In the genomic region with DNA sequence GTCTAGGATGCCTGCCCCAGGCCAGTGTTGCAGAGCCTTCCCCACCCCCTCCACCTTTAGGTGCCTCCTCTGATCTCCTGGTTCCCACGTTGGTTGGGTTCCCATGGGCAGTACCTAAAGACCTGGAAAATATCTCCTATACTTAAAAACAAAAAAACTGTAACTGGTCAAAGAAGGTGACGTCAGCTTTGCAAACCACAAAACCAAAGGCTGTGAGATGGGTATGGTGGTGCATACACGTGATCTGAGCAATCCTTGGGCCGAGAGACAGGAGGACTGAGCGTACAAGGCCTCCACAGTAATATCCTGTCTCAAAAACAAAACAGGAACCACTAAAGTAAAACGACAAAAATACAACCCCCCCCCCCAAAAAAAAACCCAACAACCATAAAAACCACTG, we compare ENCODE assay signal across 16 mouse cellular contexts. TPM values are rescaled to one million over a fixed set of nuclear protein-coding genes. Genes with fewer than 3 reads are reported as not detected.
A peak's percentile ranks its signal among the peaks of the same experiment; 100 is the strongest.
DNase-seq lines count a peak whose midpoint lies in the region; ATAC-seq and TF ChIP-seq lines count a peak whose summit lies in the region.
"Had no signal": no experiment of that assay in that cellular context is flagged by ENCODE, and none has a peak within 500 bp of the region (broad histone marks: within the 10 kb centered on the region; RNA-seq: fewer than 3 reads in every experiment).

No protein-coding gene starts in this region.

- 78% methylated on average over 6 of the region's 6 CpGs for WGBS in intestine, embryonic 15.5 days
- 78% methylated on average over 6 of the region's 6 CpGs for WGBS in intestine, embryonic 16.5 days
- 65% methylated on average over 6 of the region's 6 CpGs for WGBS in intestine, postnatal 0 days
- WGBS in neural tube, embryonic 15.5 days = 84% methylated on average over 6 of the region's 6 CpGs

- in situ Hi-C loops in CH12.LX (cut with MboI; ENCODE audit: low pct_ligation_motif_present, low pct_unique_long_range_greater_than_20kb, low sequenced_read_pairs) = no loop called here

- H3K9me3 ChIP-seq in intestine, embryonic 15.5 days = no peaks in the 10 kb centered on the region
- no peaks in the 10 kb centered on the region for H3K9me3 ChIP-seq in intestine, embryonic 16.5 days (ENCODE audit: control insufficient read depth, low read length)
- peaks cover 20% of the 10 kb centered on the region for H3K9me3 ChIP-seq in CH12.LX (replicated peaks; ENCODE audit: low read length)
- H3K9me3 ChIP-seq in intestine, postnatal 0 days (ENCODE audit: control insufficient read depth) = no peaks in the 10 kb centered on the region
- no peaks in the 10 kb centered on the region for H3K9me3 ChIP-seq in neural tube, embryonic 15.5 days (replicated peaks)
- H3K9me3 ChIP-seq: hindbrain, embryonic 13.5 days had no signal

- no peak overlapping the region for H3K27ac ChIP-seq in intestine, embryonic 15.5 days
- no peak overlapping the region for H3K27ac ChIP-seq in intestine, embryonic 16.5 days (ENCODE audit: low read length)
- H3K27ac ChIP-seq in CH12.LX (ENCODE audit: insufficient read depth, low read depth) = no peak overlapping the region
- H3K27ac ChIP-seq in intestine, postnatal 0 days (ENCODE audit: low read depth, low read length) = no peak overlapping the region
- H3K27ac ChIP-seq in neural tube, embryonic 15.5 days (replicated peaks) = no peak overlapping the region
- H3K27ac ChIP-seq: hindbrain, embryonic 13.5 days; layer of hippocampus, adult 2 months had no signal

- H3K4me2 ChIP-seq in intestine, embryonic 15.5 days (replicated peaks) = peak overlapping the region; percentile 92; the same call in 1 of the 2 replicates
- H3K4me2 ChIP-seq in intestine, embryonic 16.5 days (ENCODE audit: low read depth, low read length) = no peak overlapping the region
- H3K4me2 ChIP-seq in CH12.LX (ENCODE audit: insufficient read depth, low read depth, poor library complexity, severe bottlenecking) = peak overlapping the region; percentile 1; the same call in 1 of the 2 replicates
- peak overlapping the region; percentile 94 for H3K4me2 ChIP-seq in intestine, postnatal 0 days (replicated peaks; ENCODE audit: low read depth)
- no peak overlapping the region for H3K4me2 ChIP-seq in neural tube, embryonic 15.5 days

- H3K79me2 ChIP-seq in CH12.LX (replicated peaks; ENCODE audit: control insufficient read depth, extremely low read depth, insufficient read depth, poor library complexity, severe bottlenecking) = no peaks in the 10 kb centered on the region

- no peak for ATAC-seq in intestine, embryonic 15.5 days
- no peak for ATAC-seq in intestine, embryonic 16.5 days
- no peak for ATAC-seq in intestine, postnatal 0 days
- no peak for ATAC-seq in cerebellum, adult (ENCODE audit: insufficient number of reproducible peaks, low FRiP score, low TSS enrichment)
- ATAC-seq in neural tube, embryonic 15.5 days (ENCODE audit: low FRiP score) = no peak

- no peak for TF ChIP-seq CTCF in CH12.LX (conservative IDR thresholded peaks at IDR 0.05 in 1 of 2, IDR thresholded peaks at IDR 0.05 in 1 of 2; ENCODE audit: low read depth in 2 of 2, low read length in 2 of 2)
- no peak for TF ChIP-seq CTCF in intestine, postnatal 0 days (IDR thresholded peaks at IDR 0.05; ENCODE audit: low read depth)

- H3K36me3 ChIP-seq in intestine, embryonic 15.5 days = no peaks in the 10 kb centered on the region
- H3K36me3 ChIP-seq in intestine, embryonic 16.5 days (ENCODE audit: control insufficient read depth, insufficient read depth, low read length) = no peaks in the 10 kb centered on the region
- peaks cover 0 to 29% of the 10 kb centered on the region in 2 experiments for H3K36me3 ChIP-seq in CH12.LX (replicated peaks in 1 of 2; ENCODE audit: control insufficient read depth in 1 of 2, insufficient read depth in 1 of 2, low read length in 1 of 2)
- no peaks in the 10 kb centered on the region for H3K36me3 ChIP-seq in intestine, postnatal 0 days (ENCODE audit: control insufficient read depth, insufficient read depth)
- no peaks in the 10 kb centered on the region for H3K36me3 ChIP-seq in neural tube, embryonic 15.5 days
- H3K36me3 ChIP-seq: hindbrain, embryonic 13.5 days had no signal

- TF ChIP-seq RAD21 in CH12.LX (IDR thresholded peaks at IDR 0.05; ENCODE audit: low read depth, low read length) = no peak

- no peak overlapping the region for H3K9ac ChIP-seq in intestine, embryonic 15.5 days
- H3K9ac ChIP-seq in intestine, embryonic 16.5 days (ENCODE audit: low read depth, low read length) = no peak overlapping the region
- H3K9ac ChIP-seq in CH12.LX (ENCODE audit: insufficient read depth, low read depth) = no peak overlapping the region
- no peak overlapping the region for H3K9ac ChIP-seq in intestine, postnatal 0 days (ENCODE audit: low read depth, low read length)
- no peak overlapping the region for H3K9ac ChIP-seq in neural tube, embryonic 15.5 days (replicated peaks)
- H3K9ac ChIP-seq: hindbrain, embryonic 13.5 days had no signal

- peaks cover 26% of the 10 kb centered on the region for H3K4me1 ChIP-seq in intestine, embryonic 15.5 days (replicated peaks)
- peaks cover 35% of the 10 kb centered on the region for H3K4me1 ChIP-seq in intestine, embryonic 16.5 days (ENCODE audit: control insufficient read depth, insufficient read depth, low read length)
- H3K4me1 ChIP-seq in CH12.LX (ENCODE audit: control insufficient read depth in 1 of 2, insufficient read depth in 2 of 2) = peaks cover 10 to 38% of the 10 kb centered on the region in 2 experiments
- 0 out of 2 replicates have a peak, but pooled peaks cover 5% of the 10 kb centered on the region for H3K4me1 ChIP-seq in intestine, postnatal 0 days (replicated peaks; ENCODE audit: control insufficient read depth, insufficient read depth, low read length)
- H3K4me1 ChIP-seq in neural tube, embryonic 15.5 days = peaks cover 30% of the 10 kb centered on the region

- H3K27me3 ChIP-seq in intestine, embryonic 15.5 days (replicated peaks) = no peaks in the 10 kb centered on the region
- no peaks in the 10 kb centered on the region for H3K27me3 ChIP-seq in intestine, embryonic 16.5 days (replicated peaks; ENCODE audit: control insufficient read depth, insufficient read depth, low read length)
- H3K27me3 ChIP-seq in CH12.LX (replicated peaks) = no peaks in the 10 kb centered on the region
- H3K27me3 ChIP-seq in intestine, postnatal 0 days (replicated peaks; ENCODE audit: control insufficient read depth, insufficient read depth, low read length) = no peaks in the 10 kb centered on the region
- H3K27me3 ChIP-seq in neural tube, embryonic 15.5 days (replicated peaks) = peaks cover 31% of the 10 kb centered on the region

- dilution Hi-C loops in CH12.LX (cut with MboI; ENCODE audit: extremely low pct_ligation_motif_present, extremely low pct_unique_long_range_greater_than_20kb, low sequenced_read_pairs) = no loop called here

- DNase-seq in 3134 (ENCODE audit: extremely low read depth, insufficient read length, low spot score) (peak; percentile 51), CH12.LX (ENCODE audit: extremely low read depth) (peak; percentile 33)
- DNase-seq in layer of hippocampus, postnatal 10 days (ENCODE audit: low spot score in 2 of 2) = no peak
- DNase-seq: adrenal gland, postnatal 10 days; cerebellum, adult 11-12 months; lung, adult 2 months had no signal

- TF ChIP-seq POLR2A in CH12.LX (IDR thresholded peaks at IDR 0.05; ENCODE audit: low read depth, low read length) = no peak

- H3K4me3 ChIP-seq in intestine, embryonic 15.5 days (replicated peaks) = no peak overlapping the region
- H3K4me3 ChIP-seq in intestine, embryonic 16.5 days (ENCODE audit: low read length) = no peak overlapping the region
- peak overlapping the region in 1 of 3 experiments; percentile 73 for H3K4me3 ChIP-seq in CH12.LX (replicated peaks in 1 of 3; ENCODE audit: low read depth in 2 of 3, low read length in 2 of 3, poor library complexity in 1 of 3)
- H3K4me3 ChIP-seq in intestine, postnatal 0 days (ENCODE audit: low read depth, low read length) = no peak overlapping the region
- no peak overlapping the region for H3K4me3 ChIP-seq in neural tube, embryonic 15.5 days (replicated peaks)
- H3K4me3 ChIP-seq: erythroblast, embryonic 14.5 days; layer of hippocampus, adult 2 months had no signal

- TF ChIP-seq EP300 in CH12.LX (IDR thresholded peaks at IDR 0.05; ENCODE audit: low read length) = no peak

TF ChIP-seq in CH12.LX, 34 proteins besides CTCF, POLR2A, EP300 and RAD21 (continues in another document):
- TF ChIP-seq MEF2A (IDR thresholded peaks at IDR 0.05; ENCODE audit: borderline replicate concordance, low read depth, low read length) = peak; percentile 19; the same call in 1 of the 2 replicates
- no peak for TF ChIP-seq MXI1 (IDR thresholded peaks at IDR 0.05; ENCODE audit: low read depth, low read length)

RNA-seq across cellular contexts. Expression of gene Rhod, which starts 1.3 kb away (rescaled TPM):
- 20.0 and 21.6 TPM in 2 replicates for polyA plus RNA-seq in intestine, embryonic 15.5 days (2015; fragmentation: Nextera tagmentation; extraction: Ambion mirVana)
- polyA plus RNA-seq in intestine, embryonic 16.5 days (2015; fragmentation: Nextera tagmentation; extraction: Ambion mirVana) = 24.1 and 28.2 TPM in 2 replicates
- 14.9 and 19.3 TPM in 2 replicates for total RNA-seq in CH12.LX (2012; rRNA removed)
- total RNA-seq in CH12.LX (2014; rRNA removed) = 16.6 and 20.1 TPM in 2 replicates
- polyA plus RNA-seq in CH12.LX (2012; ENCODE audit: insufficient read length, low read depth) = 14.4 and 15.3 TPM in 2 replicates
- polyA plus RNA-seq in intestine, postnatal 0 days (2015; fragmentation: Nextera tagmentation; extraction: Ambion mirVana) = 54.8 and 60.3 TPM in 2 replicates
- polyA plus RNA-seq in neural tube, embryonic 15.5 days (2015; fragmentation: Nextera tagmentation; extraction: Ambion mirVana) = 4.5 and 8.7 TPM in 2 replicates
- total RNA-seq in layer of hippocampus, postnatal 10 days (2021) = 1 to 10 TPM; 2.2 to 2.3 TPM
- total RNA-seq: MEL; monocyte, adult 5-6 weeks had no signal
- polyA plus RNA-seq: erythroblast, embryonic 14.5 days had no signal

RNA-seq across cellular contexts. Expression of gene Syt12, which starts 39.4 kb away (rescaled TPM):
- 0.33 and 0.46 TPM in 2 replicates for polyA plus RNA-seq in intestine, embryonic 15.5 days (2015; fragmentation: Nextera tagmentation; extraction: Ambion mirVana)
- 0.34 and 0.36 TPM in 2 replicates for polyA plus RNA-seq in intestine, embryonic 16.5 days (2015; fragmentation: Nextera tagmentation; extraction: Ambion mirVana)
- total RNA-seq in CH12.LX (2012; rRNA removed) = 0.04 and 0.17 TPM in 2 replicates
- total RNA-seq in CH12.LX (2014; rRNA removed) = not detected in 2 replicates
- polyA plus RNA-seq in CH12.LX (2012; ENCODE audit: insufficient read length, low read depth) = 0.16 and 0.50 TPM in 2 replicates
- polyA plus RNA-seq in intestine, postnatal 0 days (2015; fragmentation: Nextera tagmentation; extraction: Ambion mirVana) = 0.23 and 0.26 TPM in 2 replicates
- polyA plus RNA-seq in neural tube, embryonic 15.5 days (2015; fragmentation: Nextera tagmentation; extraction: Ambion mirVana) = 8.8 TPM in 2 replicates
- 10 to 100 TPM; 21.4 to 21.5 TPM for total RNA-seq in layer of hippocampus, postnatal 10 days (2021)
- total RNA-seq: MEL; monocyte, adult 5-6 weeks had no signal
- polyA plus RNA-seq: erythroblast, embryonic 14.5 days had no signal

RNA-seq across cellular contexts. Expression of gene Kdm2a, which starts 39.8 kb away (rescaled TPM):
- polyA plus RNA-seq in intestine, embryonic 15.5 days (2015; fragmentation: Nextera tagmentation; extraction: Ambion mirVana) = 37.5 and 38.9 TPM in 2 replicates
- 31.4 and 34.8 TPM in 2 replicates for polyA plus RNA-seq in intestine, embryonic 16.5 days (2015; fragmentation: Nextera tagmentation; extraction: Ambion mirVana)
- total RNA-seq in CH12.LX (2012; rRNA removed) = 17.3 and 21.7 TPM in 2 replicates
- total RNA-seq in CH12.LX (2014; rRNA removed) = 18.0 and 23.1 TPM in 2 replicates
- 43.7 and 51.9 TPM in 2 replicates for polyA plus RNA-seq in CH12.LX (2012; ENCODE audit: insufficient read length, low read depth)
- polyA plus RNA-seq in intestine, postnatal 0 days (2015; fragmentation: Nextera tagmentation; extraction: Ambion mirVana) = 21.0 and 21.2 TPM in 2 replicates
- 28.4 and 38.5 TPM in 2 replicates for polyA plus RNA-seq in neural tube, embryonic 15.5 days (2015; fragmentation: Nextera tagmentation; extraction: Ambion mirVana)
- total RNA-seq in layer of hippocampus, postnatal 10 days (2021) = 10 to 100 TPM; 70.1 to 71.5 TPM

Comparison
In these comparisons a context has a peak if more than half of its experiments do, and no peak if none do; other contexts are left out.
1. H3K4me2 ChIP-seq: peak in intestine, embryonic 15.5 days (single experiment), CH12.LX (single experiment) and intestine, postnatal 0 days (single experiment); none in intestine, embryonic 16.5 days (single experiment) and neural tube, embryonic 15.5 days (single experiment).
2. DNase-seq: peak in 3134 (single experiment) and CH12.LX (single experiment); none in layer of hippocampus, postnatal 10 days (0 of 2).